Mouse (Mus musculus): ENCODE results near the gene Asic2.

Gene Asic2

GRCm38 (mm10) chr11:81908760-81909159 lies 59.5 kb downstream of the Asic2 start:
- TF ChIP-seq GATA4 (IDR thresholded peaks at IDR 0.05; ENCODE audit: insufficient replicate concordance, low read length), result no peak

GRCm38 (mm10) chr11:81902318-81902717 lies 65.9 kb downstream of the Asic2 start:
- TF ChIP-seq GATA4 (IDR thresholded peaks at IDR 0.05; ENCODE audit: insufficient replicate concordance, low read length), result no peak

GRCm38 (mm10) chr11:81897547-81898354 lies 70.5 kb downstream of the Asic2 start:
- TF ChIP-seq GATA4 (IDR thresholded peaks at IDR 0.05; ENCODE audit: insufficient replicate concordance, low read length), result no peak

GRCm38 (mm10) chr11:81896511-81896910 lies 71.7 kb downstream of the Asic2 start:
- TF ChIP-seq GATA4 (IDR thresholded peaks at IDR 0.05; ENCODE audit: insufficient replicate concordance, low read length), result no peak

- TF ChIP-seq GATA4 (IDR thresholded peaks at IDR 0.05; ENCODE audit: insufficient replicate concordance, low read length), result no peak
Measured at GRCm38 (mm10) chr11:81871506-81872213, 96.6 kb downstream of the Asic2 start.

GRCm38 (mm10) chr11:81865661-81866382 lies 102.4 kb downstream of the Asic2 start:
- no peak for TF ChIP-seq GATA4 (IDR thresholded peaks at IDR 0.05; ENCODE audit: insufficient replicate concordance, low read length)

GRCm38 (mm10) chr11:81860250-81860972 lies 107.8 kb downstream of the Asic2 start, which contains the start of gene 5530401A14Rik:
Gene 5530401A14Rik, plus strand, starts transcription at chr11:81860673.
- no peak for TF ChIP-seq GATA4 (IDR thresholded peaks at IDR 0.05; ENCODE audit: insufficient replicate concordance, low read length)

GRCm38 (mm10) chr11:81847773-81848490 lies 120.3 kb downstream of the Asic2 start:
- TF ChIP-seq GATA4 (IDR thresholded peaks at IDR 0.05; ENCODE audit: insufficient replicate concordance, low read length), result no peak

GRCm38 (mm10) chr11:81845686-81846036 lies 122.6 kb downstream of the Asic2 start:
- no peak for TF ChIP-seq GATA4 (IDR thresholded peaks at IDR 0.05; ENCODE audit: insufficient replicate concordance, low read length)

GRCm38 (mm10) chr11:81845010-81845685 lies 123.1 kb downstream of the Asic2 start:
- no peak for TF ChIP-seq GATA4 (IDR thresholded peaks at IDR 0.05; ENCODE audit: insufficient replicate concordance, low read length)

GRCm38 (mm10) chr11:81841001-81841400 lies 127.3 kb downstream of the Asic2 start:
- TF ChIP-seq GATA4 (IDR thresholded peaks at IDR 0.05; ENCODE audit: insufficient replicate concordance, low read length), result no peak

- no peak for TF ChIP-seq GATA4 (IDR thresholded peaks at IDR 0.05; ENCODE audit: insufficient replicate concordance, low read length)
Measured at GRCm38 (mm10) chr11:81838426-81838825, 129.8 kb downstream of the Asic2 start.

- TF ChIP-seq GATA4 (IDR thresholded peaks at IDR 0.05; ENCODE audit: insufficient replicate concordance, low read length), result no peak
Measured at GRCm38 (mm10) chr11:81832381-81832780, 135.9 kb downstream of the Asic2 start.

GRCm38 (mm10) chr11:81816531-81816930 lies 151.7 kb downstream of the Asic2 start:
- no peak for TF ChIP-seq GATA4 (IDR thresholded peaks at IDR 0.05; ENCODE audit: insufficient replicate concordance, low read length)
